Mouse (Mus musculus) lung, postnatal 0 days (tissue): ENCODE measurements around the gene Glp2r. TPM values are rescaled to one million over a fixed set of nuclear protein-coding genes. Genes with fewer than 3 reads are reported as not detected.

Experiments used
- ATAC-seq: fragments of 200-750 bp; cut with Nextera tagmentation; 2 replicates; pipeline ENCODE4 v1.8.0; 2017; ENCODE audit warnings: moderate library complexity
- DNase-seq: peaks from one replicate; pipeline ENCODE4 v3.0.0-alpha.2; 2016; ENCODE audit warnings: low spot score
- H3K27ac ChIP-seq: fragments of 300-500 bp; sonication (generic); 2 replicates; pipeline ENCODE4 v1.5.1; 2014; ENCODE audit warnings: antibody characterized with exemption, mild to moderate bottlenecking, low read length, mixed read lengths
- H3K27me3 ChIP-seq: fragments of 300-500 bp; sonication (generic); replicated peaks from 2 replicates; pipeline ENCODE4 v1.6.1; 2014; ENCODE audit warnings: low read length, mixed read lengths; ENCODE audit not compliant: insufficient read depth
- H3K36me3 ChIP-seq: fragments of 300-500 bp; sonication (generic); 2 replicates; pipeline ENCODE4 v1.6.1; 2014; ENCODE audit warnings: low read length, mixed read lengths; ENCODE audit not compliant: insufficient read depth
- H3K4me1 ChIP-seq: fragments of 300-500 bp; sonication (generic); 2 replicates; pipeline ENCODE4 v1.6.1; 2014; ENCODE audit warnings: antibody characterized with exemption, low read depth, low read length, mixed read lengths; ENCODE audit not compliant: insufficient read depth
- H3K4me2 ChIP-seq: fragments of 300-500 bp; sonication (generic); replicated peaks from 2 replicates; pipeline ENCODE4 v1.6.1; 2014; ENCODE audit warnings: low read depth, mild to moderate bottlenecking, low read length, moderate library complexity, mixed read lengths
- H3K4me3 ChIP-seq: fragments of 300-500 bp; sonication (generic); 2 replicates; pipeline ENCODE4 v1.5.1; 2014; ENCODE audit warnings: low read depth, low read length
- H3K9ac ChIP-seq: fragments of 300-500 bp; sonication (generic); replicated peaks from 2 replicates; pipeline ENCODE4 v1.6.1; 2014; ENCODE audit warnings: low read depth, mild to moderate bottlenecking
- H3K9me3 ChIP-seq: fragments of 300-500 bp; sonication (generic); 2 replicates; pipeline ENCODE4 v1.6.1; 2016; ENCODE audit warnings: low read length, mixed read lengths
- CTCF ChIP-seq: IDR thresholded peaks from 2 replicates; pipeline ENCODE4 v1.5.1; 2016; ENCODE audit warnings: antibody characterized with exemption, mild to moderate bottlenecking
- EP300 ChIP-seq: IDR thresholded peaks from 2 replicates; pipeline ENCODE4 v1.6.1; 2016; ENCODE audit warnings: antibody characterized with exemption, mild to moderate bottlenecking, control low read depth
- WGBS: fragments of 180-500 bp; shearing (Covaris S2); extraction: QIAGEN DNeasy Blood & Tissue Kit; methylation state at CpG from one replicate; pipeline ENCODE4 v1.1.7; 2014; 5-methylcytosine and 5-hydroxymethylcytosine counted together
- polyA plus RNA-seq: library from polyadenylated mRNA; unstranded; fragments of >200 nt; fragmentation: Nextera tagmentation; extraction: Ambion mirVana; gene quantifications from 2 replicates; pipeline ENCODE4 v1.2.1, GENCODE M21; 2015

Glp2r gene
- polyA plus RNA-seq, 1 experiment from 2014 or later, result not detected

DNA sequence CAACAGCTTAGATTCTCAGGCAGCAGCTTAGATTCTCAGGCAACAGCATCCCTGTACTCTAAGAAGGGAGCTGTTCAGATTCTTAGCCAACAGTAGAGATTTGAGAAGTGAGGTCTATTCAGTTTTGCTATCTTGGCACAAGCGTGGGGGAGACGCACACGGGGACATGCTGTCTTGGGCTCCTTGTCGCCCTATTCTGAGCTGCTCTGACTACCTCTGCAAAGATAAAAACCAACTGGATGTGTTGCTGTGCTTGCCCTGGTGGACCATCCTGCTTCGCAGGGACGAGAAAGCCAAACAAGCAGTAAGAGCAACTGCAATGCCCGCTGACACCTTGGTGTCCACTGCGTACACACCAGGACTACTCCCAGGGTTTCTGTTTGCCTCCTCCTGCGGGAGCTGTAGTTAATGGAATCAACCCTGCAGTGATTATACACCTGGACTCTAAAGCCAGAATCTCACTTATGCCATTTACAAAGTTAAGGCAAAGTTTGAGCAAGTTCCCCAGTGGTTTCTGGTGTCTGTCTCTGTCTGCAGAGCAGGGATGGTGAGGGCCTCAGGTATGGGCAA, 117.3 kb downstream of the Glp2r start:
- no peaks in the 10 kb centered on the region for H3K27me3 ChIP-seq
- no peak overlapping the region for H3K27ac ChIP-seq
- H3K4me1 ChIP-seq, result no peaks in the 10 kb centered on the region
- H3K4me2 ChIP-seq, result no peak overlapping the region
- ATAC-seq (no peak), DNase-seq (no peak)
- WGBS, result 69% methylated on average over 9 of the region's 9 CpGs
- H3K36me3 ChIP-seq, result no peaks in the 10 kb centered on the region
- TF ChIP-seq EP300 (no peak), CTCF (no peak)
- no peak overlapping the region for H3K9ac ChIP-seq
- no peaks in the 10 kb centered on the region for H3K9me3 ChIP-seq
- H3K4me3 ChIP-seq, result no peak overlapping the region

DNA sequence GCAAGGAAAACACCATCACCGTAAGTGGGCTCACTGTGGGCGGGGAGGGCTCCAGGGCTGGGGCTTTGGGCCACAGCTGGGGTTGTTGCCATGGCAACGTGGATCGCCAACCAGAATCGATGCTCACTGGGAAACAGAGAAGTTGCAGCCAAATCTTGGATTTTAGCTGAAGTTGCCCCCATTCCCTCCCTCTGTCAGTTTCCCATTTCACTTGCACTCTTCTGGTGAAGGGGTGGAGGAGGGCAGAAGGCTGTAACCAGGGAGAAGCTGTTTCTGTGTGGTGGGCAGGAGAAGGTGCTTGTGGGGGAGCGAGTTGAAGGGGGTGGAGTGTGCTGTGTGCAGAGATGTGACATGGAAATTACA, 118.1 kb downstream of the Glp2r start:
- H3K27me3 ChIP-seq, result no peaks in the 10 kb centered on the region
- TF ChIP-seq CTCF (no peak), EP300 (no peak)
- no peak overlapping the region for H3K4me2 ChIP-seq
- H3K4me3 ChIP-seq, result no peak overlapping the region
- WGBS, result 39% methylated on average over 6 of the region's 6 CpGs
- no peaks in the 10 kb centered on the region for H3K36me3 ChIP-seq
- no peaks in the 10 kb centered on the region for H3K4me1 ChIP-seq
- ATAC-seq (no peak), DNase-seq (no peak)
- no peaks in the 10 kb centered on the region for H3K9me3 ChIP-seq
- no peak overlapping the region for H3K9ac ChIP-seq
- H3K27ac ChIP-seq, result no peak overlapping the region

DNA sequence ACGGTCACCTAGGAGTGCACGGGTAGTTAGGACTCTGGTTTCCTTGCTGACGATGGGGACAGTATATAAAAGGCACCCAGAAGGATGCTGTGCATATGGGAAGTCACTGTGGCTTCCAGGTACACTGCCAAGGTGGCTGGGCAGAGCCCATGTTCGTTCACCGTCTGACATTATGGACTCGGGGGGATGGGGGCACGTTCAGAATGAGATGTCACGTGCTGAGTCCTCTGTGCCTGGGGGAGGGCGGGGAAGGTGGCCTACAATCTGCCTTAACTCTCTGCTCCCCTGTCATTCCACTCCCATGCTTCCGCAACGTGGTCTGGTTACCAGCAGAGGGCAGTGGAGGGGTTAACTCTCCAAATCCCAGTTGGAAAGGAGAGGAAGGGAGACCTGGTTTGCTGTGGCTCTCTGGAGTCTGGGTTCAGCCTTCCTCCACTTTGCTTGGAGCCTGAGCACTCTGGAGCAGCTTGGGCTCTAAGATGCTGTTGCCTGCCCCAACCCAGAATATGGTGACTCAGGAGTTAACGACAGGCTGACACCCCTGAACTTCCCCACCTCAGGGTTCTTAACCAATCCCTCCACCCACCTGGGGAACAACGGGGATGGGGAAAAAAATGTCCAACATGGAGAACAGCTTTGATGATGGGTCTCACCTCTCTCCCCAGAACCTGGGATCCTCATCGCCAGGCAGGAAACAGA, 118.6 kb downstream of the Glp2r start:
- Histone ChIP-seq H3K36me3 (no peaks in the 10 kb centered on the region), H3K9ac (no peak overlapping the region), H3K4me3 (no peak overlapping the region), H3K4me1 (no peaks in the 10 kb centered on the region), H3K9me3 (no peaks in the 10 kb centered on the region), H3K27ac (no peak overlapping the region), H3K4me2 (no peak overlapping the region), H3K27me3 (no peaks in the 10 kb centered on the region)
- DNase-seq, result peak; percentile 54
- 14% methylated on average over 14 of the region's 14 CpGs for WGBS
- ATAC-seq, result 0 out of 2 replicates have a peak, but pooled peaks have one; percentile 3
- no peak for TF ChIP-seq EP300
- TF ChIP-seq CTCF, result peak; percentile 76

DNA sequence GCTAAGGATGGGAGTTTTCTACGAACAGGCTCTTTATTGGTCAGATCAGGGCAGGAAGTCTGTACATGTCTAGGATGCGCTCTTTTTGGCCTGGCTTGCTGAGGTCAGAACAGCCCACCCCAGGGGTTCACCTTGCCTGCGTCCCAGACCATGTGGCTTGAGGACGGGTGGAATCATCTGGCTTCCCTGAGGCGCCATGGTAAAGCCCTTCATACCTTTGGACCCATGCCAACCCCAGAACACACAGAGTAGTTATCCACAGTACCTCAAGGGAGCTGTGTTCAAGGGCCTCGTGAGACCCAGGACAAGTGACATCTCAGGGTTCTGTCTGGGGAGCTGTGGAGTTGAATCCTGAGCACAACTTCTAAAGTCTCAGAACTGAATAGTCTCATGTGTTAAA, 119.2 kb downstream of the Glp2r start:
- ATAC-seq, result no peak
- Histone ChIP-seq H3K36me3 (no peaks in the 10 kb centered on the region), H3K4me3 (no peak overlapping the region), H3K9ac (no peak overlapping the region), H3K9me3 (no peaks in the 10 kb centered on the region), H3K4me1 (no peaks in the 10 kb centered on the region), H3K4me2 (no peak overlapping the region), H3K27me3 (no peaks in the 10 kb centered on the region), H3K27ac (no peak overlapping the region)
- TF ChIP-seq CTCF (no peak), EP300 (no peak)
- WGBS, result 68% methylated on average over 6 of the region's 6 CpGs
- no peak for DNase-seq

DNA sequence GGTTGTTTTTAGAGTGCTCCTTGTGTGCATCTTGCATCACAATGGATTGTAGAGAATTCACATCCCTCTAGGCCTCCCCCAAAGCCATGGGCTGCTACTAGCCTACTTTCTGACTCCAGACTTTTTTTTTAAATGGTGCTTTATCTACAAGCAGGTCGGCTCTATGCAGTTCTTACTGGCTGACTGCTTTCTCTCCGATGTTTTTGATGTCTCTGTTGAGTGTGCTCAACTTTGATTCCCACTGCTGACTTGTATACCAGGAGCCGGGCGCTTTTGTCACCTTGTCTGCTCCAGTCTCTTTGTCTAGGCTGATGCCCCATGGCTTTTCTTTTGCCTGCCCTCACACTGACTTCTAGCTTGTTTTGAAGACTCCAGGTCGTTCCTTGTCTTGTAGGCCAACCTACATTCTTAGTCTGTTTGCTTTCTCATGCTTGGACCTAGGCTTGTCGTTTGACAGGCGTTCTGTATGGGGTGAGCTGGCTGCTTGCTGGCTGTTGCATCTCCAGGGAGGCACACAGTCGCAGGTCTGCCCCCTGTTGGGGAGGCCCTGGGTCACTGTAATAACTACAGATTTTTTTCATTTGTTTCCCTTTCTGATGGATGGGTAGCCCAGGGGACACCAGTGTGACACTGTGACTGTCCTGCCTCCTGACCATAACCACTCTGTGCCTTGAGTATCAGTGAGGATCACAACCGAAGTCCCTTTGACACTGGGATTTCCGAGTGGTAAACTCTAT, 120.8 kb downstream of the Glp2r start:
- H3K4me1 ChIP-seq, result no peaks in the 10 kb centered on the region
- peak; percentile 47 for TF ChIP-seq CTCF
- TF ChIP-seq EP300, result no peak
- no peak overlapping the region for H3K4me3 ChIP-seq
- H3K27ac ChIP-seq, result no peak overlapping the region
- no peak overlapping the region for H3K9ac ChIP-seq
- DNase-seq (no peak), ATAC-seq (no peak)
- H3K36me3 ChIP-seq, result no peaks in the 10 kb centered on the region
- H3K9me3 ChIP-seq, result no peaks in the 10 kb centered on the region
- no peak overlapping the region for H3K4me2 ChIP-seq
- WGBS, result 48% methylated on average over 10 of the region's 10 CpGs
- no peaks in the 10 kb centered on the region for H3K27me3 ChIP-seq

DNA sequence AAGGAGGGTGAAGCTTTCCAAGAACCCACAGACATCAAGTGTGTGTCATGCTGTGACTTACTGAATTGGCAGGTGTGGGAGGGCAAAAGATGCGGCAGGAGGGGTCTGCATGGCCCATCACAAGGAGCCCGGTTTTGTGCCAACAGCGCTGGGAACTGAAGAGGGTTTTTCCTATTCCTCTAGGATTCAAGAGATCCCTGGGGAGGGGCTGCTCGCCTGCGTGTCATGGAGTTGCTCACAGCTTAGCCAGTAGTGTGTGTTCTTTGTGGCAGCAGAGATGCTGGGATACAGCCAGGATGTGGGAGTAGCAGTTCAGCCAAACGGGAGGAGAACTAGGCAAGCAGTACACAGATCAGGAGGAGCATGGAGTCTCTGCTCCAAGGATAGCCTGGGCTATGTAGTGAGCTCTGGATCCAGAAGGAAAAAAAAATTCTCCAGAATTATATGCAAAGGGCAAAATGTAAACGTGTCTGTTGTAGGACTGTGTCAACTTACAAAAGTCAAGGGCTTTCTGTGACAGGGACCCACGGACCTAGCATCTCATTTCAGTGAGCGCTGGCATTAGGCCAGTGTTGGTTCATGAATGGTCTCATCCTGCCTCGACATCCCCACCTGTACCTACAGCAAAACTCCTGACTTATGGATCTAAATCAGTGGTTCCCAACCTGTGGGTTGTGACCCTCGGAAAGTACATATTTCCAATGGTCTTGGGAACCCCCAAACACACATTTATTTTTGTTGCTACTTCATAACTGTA, 122.1 kb downstream of the Glp2r start:
- WGBS, result 73% methylated on average over 11 of the region's 11 CpGs
- Histone ChIP-seq H3K36me3 (no peaks in the 10 kb centered on the region), H3K4me1 (no peaks in the 10 kb centered on the region), H3K9ac (no peak overlapping the region), H3K27me3 (no peaks in the 10 kb centered on the region), H3K4me2 (no peak overlapping the region), H3K4me3 (no peak overlapping the region), H3K27ac (no peak overlapping the region), H3K9me3 (no peaks in the 10 kb centered on the region)
- no peak for ATAC-seq
- TF ChIP-seq EP300, result no peak
- DNase-seq, result no peak
